Mouse (Mus musculus) CH12F3 (cell line): ENCODE data around the gene Npat.

Experiments used
- in situ Hi-C: fragments of 300-500 bp; cut with MboI; formaldehyde crosslinking; loops from 2 replicates; pipeline ENCODE4 v1.14.3; 2020; ENCODE audit warnings: low sequenced_read_pairs

Npat gene

GRCm38 (mm10) chr9:53536558-53537320, at the start of gene Npat, which contains the start of gene Atm:
Npat (plus strand) TSS chr9:53537047.
Atm (minus strand) TSS chr9:53536740.
- in situ Hi-C loops = no loop called here

DNA sequence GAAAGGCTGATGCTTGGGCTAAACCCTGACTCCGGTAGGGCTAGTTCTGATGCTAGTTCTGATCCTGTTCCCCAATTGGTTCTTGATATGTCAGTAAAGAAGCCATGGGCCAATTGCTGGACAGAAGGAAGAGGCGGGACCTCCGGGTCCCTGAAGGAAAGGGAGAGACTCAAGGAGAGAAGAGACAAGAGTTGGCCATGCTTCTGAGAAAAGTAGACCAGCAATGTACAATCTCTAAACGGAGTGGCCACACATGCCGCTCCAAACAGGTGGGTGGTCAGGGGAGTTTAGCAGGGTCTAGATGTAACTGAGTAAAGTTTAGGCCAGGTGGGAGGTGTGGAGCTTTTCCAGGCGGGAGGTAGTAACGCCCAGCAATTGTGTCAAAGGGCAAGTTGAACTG, 28.8 kb upstream of the Npat start:
- in situ Hi-C loops = no loop called here

- in situ Hi-C loops = no loop called here
Measured at GRCm38 (mm10) chr9:53514091-53514490, 22.8 kb upstream of the Npat start.

DNA sequence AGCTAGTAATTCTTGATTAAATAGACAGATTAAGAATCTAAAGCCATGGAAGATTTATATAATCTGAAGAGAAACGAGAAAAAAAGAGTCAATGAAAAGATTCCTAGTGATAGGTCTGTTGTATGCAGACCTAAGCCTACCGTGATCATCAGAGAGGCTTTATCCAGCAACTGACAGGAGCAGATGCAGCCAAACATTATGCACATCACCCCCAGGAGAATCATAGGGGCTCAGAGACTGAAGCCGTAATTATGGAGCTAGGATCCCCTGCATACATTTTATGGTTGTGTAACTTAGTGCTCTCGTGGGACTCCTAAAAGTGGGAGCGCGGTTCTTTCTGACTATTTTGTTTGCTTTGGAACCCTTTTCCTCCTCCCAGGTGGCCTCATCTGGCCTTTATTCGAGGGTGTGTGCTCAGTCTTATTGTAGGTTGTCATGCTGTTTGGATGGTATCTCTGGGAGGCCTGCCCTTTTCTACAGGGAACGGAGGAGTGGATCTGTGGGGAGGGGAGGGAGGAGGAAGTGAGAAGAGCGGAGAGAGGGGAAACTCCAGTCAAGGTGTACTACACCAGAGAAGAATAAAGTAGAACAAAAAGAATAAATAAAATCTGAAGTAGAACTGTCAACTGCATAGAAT, 19.4 kb upstream of the Npat start:
- in situ Hi-C loops = no loop called here

DNA sequence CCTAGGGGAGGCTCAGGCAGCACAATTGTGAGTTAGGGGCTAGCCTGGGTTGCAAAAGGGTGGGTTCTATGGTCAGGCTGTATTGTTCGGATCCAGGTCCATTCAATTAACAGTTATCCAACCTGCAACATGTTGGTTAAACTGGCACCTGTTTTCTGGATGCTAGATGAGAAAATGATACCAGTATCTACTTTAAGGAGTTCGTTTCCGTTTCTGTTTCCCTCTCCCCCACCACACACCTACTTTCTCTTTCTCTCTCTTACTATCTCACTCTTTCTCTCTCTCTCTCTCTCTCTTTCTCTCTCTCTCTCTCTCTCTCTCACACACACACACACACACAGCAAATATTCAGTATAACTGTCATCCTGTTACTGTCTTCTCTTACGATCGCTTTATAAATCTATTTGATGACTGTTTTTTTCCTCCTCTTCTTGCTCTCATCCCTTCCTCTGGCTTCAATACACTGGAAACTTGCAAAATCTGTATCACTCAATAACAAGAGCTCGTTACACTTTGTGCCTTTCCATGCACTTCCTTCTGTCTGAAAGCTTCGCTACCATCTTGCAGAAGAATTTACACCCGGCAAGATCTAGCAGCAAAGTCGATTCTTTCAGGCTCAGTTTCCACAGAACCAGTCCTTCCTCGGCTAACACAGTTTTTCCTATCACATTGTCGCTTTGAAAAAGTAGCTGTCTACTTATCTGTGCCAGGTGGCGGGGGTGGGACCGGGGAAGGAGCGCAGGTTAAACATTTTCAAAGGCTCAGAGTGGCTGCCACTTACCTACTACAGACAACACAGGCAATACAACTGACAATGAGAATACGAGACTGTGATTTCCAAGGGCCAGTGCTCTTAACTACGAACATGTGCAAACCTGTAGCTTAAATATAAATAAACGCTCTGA, 1.2 kb upstream of the Npat start:
- in situ Hi-C loops = no loop called here

- in situ Hi-C loops = no loop called here
Measured at GRCm38 (mm10) chr9:53537336-53537965, 604 bp downstream of the Npat start.

GRCm38 (mm10) chr9:53570662-53571061, 33.8 kb downstream of the Npat start:
- in situ Hi-C loops = no loop called here

- in situ Hi-C loops = no loop called here
Measured at GRCm38 (mm10) chr9:53572516-53573307, 35.9 kb downstream of the Npat start.

GRCm38 (mm10) chr9:53575721-53576120, 38.9 kb downstream of the Npat start:
- in situ Hi-C loops = no loop called here

DNA sequence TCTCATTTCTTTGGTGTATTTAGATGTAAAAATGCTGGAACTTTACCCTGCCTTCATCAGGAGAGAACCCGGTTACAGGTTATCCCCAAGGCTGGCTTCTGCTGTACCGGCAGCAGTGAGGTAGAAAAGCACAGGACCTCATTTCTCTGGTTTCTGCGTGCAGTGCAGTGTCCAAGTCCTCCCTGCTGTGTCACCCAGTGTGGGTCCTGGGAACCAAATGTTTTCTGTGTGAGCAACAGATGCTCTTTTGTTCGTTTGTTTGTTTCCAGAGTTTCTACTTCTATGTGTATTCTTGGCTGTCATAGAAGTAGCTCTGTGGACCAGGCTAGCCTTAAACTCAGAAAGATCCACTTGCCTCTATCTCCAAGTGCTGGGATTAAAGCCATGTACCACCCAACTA, 45.0 kb downstream of the Npat start:
- in situ Hi-C loops = no loop called here

- in situ Hi-C loops = no loop called here
Measured at GRCm38 (mm10) chr9:53594764-53595163, 57.9 kb downstream of the Npat start.

DNA sequence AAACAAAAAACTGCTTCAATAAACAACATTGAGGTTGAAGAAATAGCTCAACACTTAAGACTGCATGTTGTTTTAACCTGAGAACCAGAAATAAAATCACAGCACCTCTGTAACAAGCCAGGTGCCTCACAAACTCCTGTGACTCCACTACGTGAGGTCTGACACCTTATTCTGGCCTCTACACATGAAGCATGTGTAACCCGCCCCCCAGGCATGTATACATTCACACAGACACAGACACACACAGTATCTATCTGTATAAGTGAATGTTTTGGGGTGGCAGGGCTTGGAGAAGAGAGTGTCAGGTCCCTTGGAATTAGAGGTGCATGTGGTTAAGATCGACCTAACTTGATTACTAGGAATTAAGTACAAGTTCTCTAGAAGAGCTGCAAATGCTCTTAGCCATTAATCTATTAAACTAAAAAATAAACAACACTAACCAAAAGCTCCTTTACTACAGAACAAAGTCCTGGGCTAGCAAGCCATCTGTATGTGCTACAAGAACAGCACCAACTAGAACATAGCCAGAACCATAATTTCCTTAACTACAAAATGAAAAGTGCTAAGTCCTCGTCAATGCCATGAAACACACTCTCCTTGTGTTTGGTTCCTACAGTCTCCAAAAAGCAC, 60.2 kb downstream of the Npat start:
- in situ Hi-C loops = no loop called here

DNA sequence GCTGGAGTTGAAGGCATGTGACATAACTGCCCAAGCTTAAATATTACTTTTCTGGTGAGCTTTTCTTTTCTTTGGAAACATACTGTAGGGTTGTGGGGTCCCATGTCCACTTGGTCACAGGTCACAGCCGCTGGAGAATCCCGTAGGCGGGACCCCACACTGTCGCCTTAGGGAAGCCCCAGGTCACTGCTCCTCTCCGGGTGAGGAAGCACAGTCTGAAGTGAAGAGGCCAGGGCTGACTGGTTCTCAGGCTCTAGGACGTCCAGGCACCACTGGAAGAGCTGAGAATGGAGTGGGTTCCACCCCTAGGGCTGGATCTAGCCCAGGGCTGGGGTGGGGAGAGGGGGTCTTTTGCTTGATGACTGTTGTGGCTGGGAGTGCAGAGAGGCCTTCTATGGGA, 61.8 kb downstream of the Npat start:
- in situ Hi-C loops = no loop called here

GRCm38 (mm10) chr9:53601541-53601940, 64.7 kb downstream of the Npat start:
- in situ Hi-C loops = no loop called here

GRCm38 (mm10) chr9:53603384-53603783, 66.5 kb downstream of the Npat start:
- in situ Hi-C loops = no loop called here

DNA sequence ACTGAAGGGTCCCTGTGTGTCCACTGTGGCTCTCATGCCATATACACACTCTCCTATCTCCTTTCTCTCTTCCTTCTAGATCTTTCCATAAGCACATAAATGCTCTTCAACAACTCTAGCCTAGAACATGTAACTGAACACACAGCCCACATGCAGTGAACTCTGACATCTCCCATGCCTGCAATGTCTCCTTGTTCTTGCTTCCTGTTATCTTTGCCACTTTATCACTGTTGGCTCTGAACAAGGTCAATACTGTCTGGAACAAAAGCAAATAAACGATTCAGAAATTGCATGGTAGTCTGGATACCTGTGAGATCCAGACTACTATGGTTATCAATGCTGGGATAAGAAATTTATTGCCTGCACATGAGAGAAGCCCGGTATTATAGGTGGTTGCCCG, 67.0 kb downstream of the Npat start:
- in situ Hi-C loops = no loop called here

GRCm38 (mm10) chr9:53604954-53605353, 68.1 kb downstream of the Npat start:
- in situ Hi-C loops = no loop called here

DNA sequence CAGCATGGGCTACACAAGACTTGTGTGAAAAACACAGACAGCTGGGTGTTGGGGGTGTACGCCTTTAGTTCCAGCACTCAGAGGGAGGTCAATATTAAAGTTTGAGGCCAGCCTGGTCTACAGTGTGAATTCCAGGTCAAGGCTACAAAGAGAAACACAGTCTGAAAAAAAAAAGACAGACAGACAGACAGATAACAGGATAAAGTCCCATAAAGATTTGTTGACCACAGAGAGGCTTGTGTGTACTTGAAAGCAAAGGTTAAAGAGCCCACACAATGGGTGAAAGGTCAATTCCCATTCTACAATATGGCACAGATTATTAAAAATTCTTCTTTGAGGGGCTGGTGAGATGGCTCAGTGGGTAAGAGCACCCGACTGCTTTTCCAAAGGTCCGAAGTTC, 70.3 kb downstream of the Npat start:
- in situ Hi-C loops = no loop called here

GRCm38 (mm10) chr9:53607816-53608215, 71.0 kb downstream of the Npat start:
- in situ Hi-C loops = no loop called here
